Mouse (Mus musculus) embryonic fibroblast, embryonic 13.5 days (primary cell): ENCODE results near the gene Fgf5. TPM values are rescaled to one million over a fixed set of nuclear protein-coding genes. Genes with fewer than 3 reads are reported as not detected.

ENCODE experiments used
- H3K27ac ChIP-seq: 2 replicates; pipeline ENCODE4 v1.5.1; 2012; ENCODE audit warnings: low read length, control low read depth, inconsistent platforms; ENCODE audit not compliant: insufficient read depth
- H3K4me1 ChIP-seq: 2 replicates; pipeline ENCODE4 v1.6.1; 2011; ENCODE audit warnings: low read length; ENCODE audit not compliant: control insufficient read depth, insufficient read depth
- H3K4me3 ChIP-seq: 2 replicates; pipeline ENCODE4 v1.5.1; 2011; ENCODE audit warnings: mild to moderate bottlenecking, control low read depth, low read length; ENCODE audit not compliant: insufficient read depth
- CTCF ChIP-seq: IDR thresholded peaks from 2 replicates; pipeline ENCODE4 v1.5.1; 2011; ENCODE audit warnings: mild to moderate bottlenecking, control low read depth, low read length, moderate library complexity, borderline replicate concordance; ENCODE audit not compliant: insufficient read depth
- POLR2A ChIP-seq: IDR thresholded peaks from 2 replicates; pipeline ENCODE4 v1.6.1; 2011; ENCODE audit warnings: low read depth, mild to moderate bottlenecking, control low read depth, low read length, moderate library complexity
- polyA plus RNA-seq: library from polyadenylated mRNA; stranded (reverse); fragments of >200 nt; gene quantifications from 2 replicates; pipeline ENCODE4 v1.2.4, GENCODE M21; 2011; ENCODE audit warnings: low read depth; ENCODE audit not compliant: missing spikeins, insufficient read length

The Fgf5 gene
- polyA plus RNA-seq, 1 experiment, result 1.8 TPM

- TF ChIP-seq CTCF (no peak), POLR2A (no peak)
- no peaks in the 10 kb centered on the region for H3K4me1 ChIP-seq
- H3K4me3 ChIP-seq, result no peak overlapping the region
- no peak overlapping the region for H3K27ac ChIP-seq
Measured at GRCm38 (mm10) chr5:98247516-98247915, 6.5 kb upstream of the Fgf5 start.

GRCm38 (mm10) chr5:98253147-98253546 is 837 bp upstream of the Fgf5 start:
- Histone ChIP-seq H3K27ac (no peak overlapping the region), H3K4me1 (no peaks in the 10 kb centered on the region), H3K4me3 (no peak overlapping the region)
- no peak for TF ChIP-seq POLR2A
- TF ChIP-seq CTCF, result no peak

- no peaks in the 10 kb centered on the region for H3K4me1 ChIP-seq
- no peak overlapping the region for H3K27ac ChIP-seq
- TF ChIP-seq POLR2A (no peak), CTCF (no peak)
- no peak overlapping the region; the same call in 1 of the 2 replicates for H3K4me3 ChIP-seq
Measured at GRCm38 (mm10) chr5:98255176-98255575, 1.2 kb downstream of the Fgf5 start.

- no peak overlapping the region for H3K27ac ChIP-seq
- H3K4me1 ChIP-seq, result no peaks in the 10 kb centered on the region
- no peak for TF ChIP-seq CTCF
- TF ChIP-seq POLR2A, result no peak
- no peak overlapping the region for H3K4me3 ChIP-seq
Measured at GRCm38 (mm10) chr5:98255760-98256490, 1.9 kb downstream of the Fgf5 start.

DNA sequence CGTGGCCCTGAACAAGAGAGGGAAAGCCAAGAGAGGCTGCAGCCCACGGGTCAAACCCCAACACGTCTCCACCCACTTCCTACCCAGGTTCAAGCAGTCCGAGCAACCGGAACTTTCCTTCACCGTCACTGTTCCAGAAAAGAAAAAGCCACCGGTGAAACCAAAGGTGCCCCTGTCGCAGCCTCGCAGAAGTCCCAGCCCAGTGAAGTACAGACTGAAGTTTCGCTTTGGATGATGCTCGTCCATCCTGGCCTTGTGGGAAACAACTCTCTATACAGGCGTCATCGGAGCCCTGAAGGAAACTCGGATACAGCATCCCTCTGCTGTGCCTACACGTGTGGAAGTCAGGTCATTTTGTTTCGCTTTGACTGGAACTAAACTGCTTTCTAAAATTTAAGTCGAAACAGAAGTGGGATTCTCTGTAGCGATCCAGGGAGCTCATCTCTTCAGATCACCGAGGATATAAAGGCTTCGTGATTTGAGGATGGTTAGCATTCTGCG is 21.4 kb downstream of the Fgf5 start:
- no peak overlapping the region for H3K27ac ChIP-seq
- no peak for TF ChIP-seq CTCF
- no peak for TF ChIP-seq POLR2A
- no peak overlapping the region for H3K4me3 ChIP-seq
- H3K4me1 ChIP-seq, result no peaks in the 10 kb centered on the region

DNA sequence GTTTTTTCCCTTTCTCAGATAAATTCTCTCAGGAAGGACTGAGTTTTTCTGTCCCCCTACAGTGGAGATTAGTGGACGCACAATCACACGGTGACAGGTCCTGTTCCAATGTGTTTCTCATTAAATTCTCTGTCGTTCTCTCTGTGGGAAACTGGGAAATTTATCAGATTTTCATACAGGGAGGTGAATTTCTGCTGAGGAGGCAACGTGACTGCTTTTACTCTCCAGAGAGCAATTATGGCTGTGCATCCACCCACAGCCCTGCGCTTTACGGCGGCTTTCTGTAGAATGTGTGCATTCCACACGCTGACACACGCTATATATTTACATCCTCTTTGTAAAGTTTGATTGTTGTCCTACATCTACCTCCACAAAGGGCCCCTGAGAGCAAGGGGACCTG is 28.0 kb downstream of the Fgf5 start:
- TF ChIP-seq POLR2A, result no peak
- no peak for TF ChIP-seq CTCF
- H3K4me1 ChIP-seq, result peaks cover 3% of the 10 kb centered on the region; the same call in 1 of the 2 replicates
- peak overlapping the region; percentile 16; the same call in 1 of the 2 replicates for H3K27ac ChIP-seq
- H3K4me3 ChIP-seq, result no peak overlapping the region

- TF ChIP-seq CTCF (no peak), POLR2A (no peak)
- H3K4me1 ChIP-seq, result peaks cover 3% of the 10 kb centered on the region; the same call in 1 of the 2 replicates
- no peak overlapping the region for H3K27ac ChIP-seq
- H3K4me3 ChIP-seq, result no peak overlapping the region
Measured at GRCm38 (mm10) chr5:98283696-98284478, 29.9 kb downstream of the Fgf5 start.

DNA sequence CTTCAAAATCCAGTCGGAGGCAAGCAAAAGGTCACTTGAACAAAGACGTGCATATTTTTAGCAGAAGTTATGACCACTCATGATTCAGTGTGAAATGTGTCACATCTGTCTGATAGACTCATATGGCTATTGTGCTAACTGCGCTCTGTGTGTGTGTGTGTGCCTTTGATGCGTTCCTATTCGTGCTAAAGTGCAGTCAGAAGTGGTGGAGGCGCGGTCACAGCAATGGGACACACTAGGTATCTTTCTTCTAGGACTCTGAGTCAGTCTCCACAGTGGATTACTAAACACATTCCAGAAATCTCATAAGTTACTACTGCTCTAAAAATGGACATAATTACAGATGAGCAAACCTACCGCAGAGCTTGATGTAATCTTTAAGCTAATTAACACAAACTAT is 36.7 kb downstream of the Fgf5 start:
- Histone ChIP-seq H3K27ac (no peak overlapping the region), H3K4me3 (no peak overlapping the region)
- TF ChIP-seq CTCF, result no peak
- no peak for TF ChIP-seq POLR2A

DNA sequence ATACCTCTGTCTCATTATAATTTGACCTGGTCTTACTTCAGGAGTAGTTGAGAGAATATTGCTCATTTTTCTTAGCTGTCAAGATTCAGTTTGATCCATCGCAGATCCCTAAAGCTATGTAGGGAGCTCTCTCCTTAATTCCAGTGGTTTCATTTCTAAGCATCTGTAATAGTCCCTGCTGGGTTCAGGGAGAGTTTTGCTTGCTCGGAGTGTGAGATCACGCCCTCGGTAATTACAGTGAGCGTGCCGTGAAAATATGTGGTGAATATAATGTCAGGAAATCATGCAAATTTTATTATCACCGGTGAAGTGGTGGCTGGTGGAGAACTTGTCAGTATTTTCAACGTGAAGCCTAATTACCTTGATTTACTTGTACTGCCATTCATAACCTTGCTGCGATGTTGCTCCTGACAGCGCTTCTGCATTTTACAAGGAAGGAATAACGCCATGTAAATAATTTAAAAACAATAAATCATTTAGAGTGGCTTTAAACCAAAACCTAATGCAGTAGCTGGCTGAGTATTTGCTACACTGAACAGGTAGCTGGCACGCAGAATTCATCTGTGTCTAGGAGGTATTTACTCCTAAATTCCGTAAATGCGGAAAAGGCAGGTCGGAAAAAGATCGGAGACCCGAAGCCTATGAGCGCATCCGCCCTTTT is 38.5 kb downstream of the Fgf5 start:
- Histone ChIP-seq H3K27ac (no peak overlapping the region), H3K4me3 (peak overlapping the region; percentile 4; the same call in 1 of the 2 replicates), H3K4me1 (peaks cover 6% of the 10 kb centered on the region; the same call in 1 of the 2 replicates)
- no peak for TF ChIP-seq POLR2A

More for the DNA sequence above, 36.7 kb downstream of the Fgf5 start:
- H3K4me1 ChIP-seq, result peaks cover 6% of the 10 kb centered on the region; the same call in 1 of the 2 replicates

- Histone ChIP-seq H3K4me3 (no peak overlapping the region), H3K27ac (no peak overlapping the region), H3K4me1 (peaks cover 6% of the 10 kb centered on the region; the same call in 1 of the 2 replicates)
- no peak for TF ChIP-seq POLR2A
- no peak for TF ChIP-seq CTCF
Measured at GRCm38 (mm10) chr5:98293049-98293715, 39.2 kb downstream of the Fgf5 start.
